Mouse (Mus musculus) cortical plate, adult 2 months (tissue): ENCODE measurements at regions not wholly inside any gene's neighbourhood (a gene's known extent, or its start where the extent isn't known, plus 50 kb on each side); places are given as distances from the start of the nearest gene placed in this dataset.
A peak's percentile ranks its signal among the peaks of the same experiment; 100 is the strongest.

Source experiments
- H3K27ac ChIP-seq: fragments of 200-500 bp; 2 replicates; pipeline ENCODE4 v1.5.1; 2012; ENCODE audit warnings: low read length, control low read depth, inconsistent platforms; ENCODE audit not compliant: insufficient read depth
- H3K4me1 ChIP-seq: fragments of 200-500 bp; 2 replicates; pipeline ENCODE4 v1.6.1; 2011; ENCODE audit warnings: low read length; ENCODE audit not compliant: control insufficient read depth, insufficient read depth
- H3K4me3 ChIP-seq: fragments of 200-500 bp; 2 replicates; pipeline ENCODE4 v1.5.1; 2011; ENCODE audit warnings: mild to moderate bottlenecking, low read length, control low read depth; ENCODE audit not compliant: insufficient read depth
- CTCF ChIP-seq: fragments of 200-500 bp; IDR thresholded peaks from 2 replicates; pipeline ENCODE4 v1.5.1; 2011; ENCODE audit warnings: mild to moderate bottlenecking, control low read depth, low read length; ENCODE audit not compliant: insufficient read depth; ENCODE audit errors: extremely low read depth
- POLR2A ChIP-seq: fragments of 200-500 bp; IDR thresholded peaks from 2 replicates; pipeline ENCODE4 v1.6.1; 2011; ENCODE audit warnings: mild to moderate bottlenecking, low read length, control low read depth; ENCODE audit not compliant: insufficient read depth; ENCODE audit errors: extremely low read depth

- no peak for TF ChIP-seq CTCF
- TF ChIP-seq POLR2A: no peak
- no peak overlapping the region for H3K4me3 ChIP-seq
- H3K4me1 ChIP-seq: no peaks in the 10 kb centered on the region; the same call in 1 of the 2 replicates
- no peak overlapping the region for H3K27ac ChIP-seq
Measured at GRCm38 (mm10) chr7:37298888-37299287, 474.6 kb downstream of the Zfp536 start.

GRCm38 (mm10) chr7:37305463-37305862, 468.0 kb downstream of the Zfp536 start:
- TF ChIP-seq CTCF: no peak
- no peak for TF ChIP-seq POLR2A
- H3K27ac ChIP-seq: no peak overlapping the region
- no peaks in the 10 kb centered on the region for H3K4me1 ChIP-seq
- H3K4me3 ChIP-seq: no peak overlapping the region

GRCm38 (mm10) chr7:37307191-37307590, 466.2 kb downstream of the Zfp536 start:
- Histone ChIP-seq H3K4me3 (no peak overlapping the region), H3K27ac (no peak overlapping the region), H3K4me1 (no peaks in the 10 kb centered on the region)
- TF ChIP-seq POLR2A: no peak
- no peak for TF ChIP-seq CTCF

GRCm38 (mm10) chr7:37324653-37325052, 448.8 kb downstream of the Zfp536 start:
- Histone ChIP-seq H3K4me3 (no peak overlapping the region), H3K4me1 (no peaks in the 10 kb centered on the region), H3K27ac (no peak overlapping the region)
- TF ChIP-seq CTCF (no peak), POLR2A (no peak)

- H3K4me1 ChIP-seq: peaks cover 4% of the 10 kb centered on the region; the same call in 1 of the 2 replicates
- TF ChIP-seq CTCF: no peak
- TF ChIP-seq POLR2A: no peak
Measured at GRCm38 (mm10) chr7:37333451-37333850, 440.0 kb downstream of the Zfp536 start.

GRCm38 (mm10) chr7:37335212-37335611, 438.2 kb downstream of the Zfp536 start:
- H3K27ac ChIP-seq: no peak overlapping the region

More at GRCm38 (mm10) chr7:37333451-37333850, 440.0 kb downstream of the Zfp536 start:
- no peak overlapping the region for H3K4me3 ChIP-seq
- H3K27ac ChIP-seq: no peak overlapping the region

GRCm38 (mm10) chr7:37336171-37336850, 437.1 kb downstream of the Zfp536 start:
- H3K27ac ChIP-seq: peak overlapping the region; percentile 83; the same call in 1 of the 2 replicates

More at GRCm38 (mm10) chr7:37335212-37335611, 438.2 kb downstream of the Zfp536 start:
- Histone ChIP-seq H3K4me1 (peaks cover 4% of the 10 kb centered on the region; the same call in 1 of the 2 replicates), H3K4me3 (no peak overlapping the region)
- no peak for TF ChIP-seq CTCF
- no peak for TF ChIP-seq POLR2A

GRCm38 (mm10) chr7:37336851-37337531, 436.4 kb downstream of the Zfp536 start:
- Histone ChIP-seq H3K27ac (peak overlapping the region; percentile 83), H3K4me3 (peak overlapping the region; percentile 16), H3K4me1 (peaks cover 4% of the 10 kb centered on the region; the same call in 1 of the 2 replicates)
- no peak for TF ChIP-seq CTCF
- peak; percentile 43; the same call in 1 of the 2 replicates for TF ChIP-seq POLR2A

More at GRCm38 (mm10) chr7:37336171-37336850, 437.1 kb downstream of the Zfp536 start:
- Histone ChIP-seq H3K4me1 (peaks cover 4% of the 10 kb centered on the region; the same call in 1 of the 2 replicates), H3K4me3 (peak overlapping the region; percentile 16; the same call in 1 of the 2 replicates)
- TF ChIP-seq CTCF (no peak), POLR2A (no peak)

GRCm38 (mm10) chr7:37337616-37338015, 435.8 kb downstream of the Zfp536 start:
- Histone ChIP-seq H3K27ac (peak overlapping the region; percentile 82), H3K4me3 (0 out of 2 replicates have a peak overlapping the region, but pooled peaks have one; percentile 3), H3K4me1 (peaks cover 4% of the 10 kb centered on the region; the same call in 1 of the 2 replicates)
- no peak for TF ChIP-seq POLR2A
- no peak for TF ChIP-seq CTCF
